Mouse (Mus musculus) limb, embryonic 12.5 days (tissue): ENCODE results near the gene C8g. TPM values are rescaled to one million over a fixed set of nuclear protein-coding genes. Genes with fewer than 3 reads are reported as not detected.

ENCODE experiments used
- ATAC-seq: fragments of 200-750 bp; cut with Nextera tagmentation; 2 replicates; pipeline ENCODE4 v1.8.0; 2017; ENCODE audit warnings: low read depth, moderate TSS enrichment; ENCODE audit not compliant: insufficient number of reproducible peaks, insufficient read depth, low FRiP score, low TSS enrichment
- H3K27ac ChIP-seq: fragments of 300-500 bp; sonication (generic); 2 replicates; pipeline ENCODE4 v1.5.1; 2016; ENCODE audit warnings: mild to moderate bottlenecking, moderate library complexity
- H3K27me3 ChIP-seq: fragments of 300-500 bp; sonication (generic); 2 replicates; pipeline ENCODE4 v1.6.1; 2016; ENCODE audit warnings: mild to moderate bottlenecking, moderate library complexity
- H3K36me3 ChIP-seq: fragments of 300-500 bp; sonication (generic); 2 replicates; pipeline ENCODE4 v1.6.1; 2016; ENCODE audit warnings: mild to moderate bottlenecking, moderate library complexity
- H3K4me1 ChIP-seq: fragments of 300-500 bp; sonication (generic); replicated peaks from 2 replicates; pipeline ENCODE4 v1.6.1; 2016
- H3K4me2 ChIP-seq: fragments of 300-500 bp; sonication (generic); 2 replicates; pipeline ENCODE4 v1.6.1; 2016; ENCODE audit warnings: mild to moderate bottlenecking, moderate library complexity
- H3K4me3 ChIP-seq: fragments of 300-500 bp; sonication (generic); replicated peaks from 2 replicates; pipeline ENCODE4 v1.5.1; 2016; ENCODE audit warnings: mild to moderate bottlenecking
- H3K9ac ChIP-seq: fragments of 300-500 bp; sonication (generic); replicated peaks from 2 replicates; pipeline ENCODE4 v1.6.1; 2016; ENCODE audit warnings: mild to moderate bottlenecking, moderate library complexity
- H3K9me3 ChIP-seq: fragments of 300-500 bp; sonication (generic); 2 replicates; pipeline ENCODE4 v1.6.1; 2016; ENCODE audit warnings: mild to moderate bottlenecking, moderate library complexity
- WGBS: fragments of 180-500 bp; shearing (Covaris S2); methylation state at CpG from one replicate; pipeline ENCODE4 v1.1.7; 2016; 5-methylcytosine and 5-hydroxymethylcytosine counted together
- polyA plus RNA-seq: library from polyadenylated mRNA; unstranded; fragments of >200 nt; fragmentation: Nextera tagmentation; extraction: Ambion mirVana; gene quantifications from 2 replicates; pipeline ENCODE4 v1.2.1, GENCODE M21; 2016

Gene C8g
- 4.0 and 6.1 TPM in 2 replicates for polyA plus RNA-seq

GRCm38 (mm10) chr2:25501593-25502486 is at the start of gene C8g:
Gene C8g (minus strand): TSS chr2:25501719.
- Histone ChIP-seq H3K9me3 (no peaks in the 10 kb centered on the region), H3K4me2 (peak within 1 kb of the TSS; percentile 92), H3K4me1 (peaks cover 15% of the 10 kb centered on the region), H3K4me3 (peak within 1 kb of the TSS; percentile 83), H3K9ac (peak within 1 kb of the TSS; percentile 92), H3K27me3 (no peaks in the 10 kb centered on the region), H3K27ac (peak within 1 kb of the TSS; percentile 60; the same call in 1 of the 2 replicates), H3K36me3 (peaks cover 33% of the 10 kb centered on the region)
- ATAC-seq = no peak
- 77% methylated on average over 20 of the region's 20 CpGs for WGBS

GRCm38 (mm10) chr2:25551186-25551585 is 49.7 kb upstream of the C8g start:
- H3K4me3 ChIP-seq = no peak overlapping the region
- WGBS = 36% methylated on average over 5 of the region's 5 CpGs

GRCm38 (mm10) chr2:25549021-25549991 is 47.8 kb upstream of the C8g start:
- Histone ChIP-seq H3K9ac (no peak overlapping the region), H3K27me3 (no peaks in the 10 kb centered on the region), H3K4me1 (peaks cover 17% of the 10 kb centered on the region), H3K36me3 (0 out of 2 replicates have a peak, but pooled peaks cover 8% of the 10 kb centered on the region), H3K27ac (no peak overlapping the region), H3K9me3 (no peaks in the 10 kb centered on the region), H3K4me2 (no peak overlapping the region), H3K4me3 (no peak overlapping the region)
- ATAC-seq = no peak
- 64% methylated on average over 9 of the region's 9 CpGs for WGBS

More at GRCm38 (mm10) chr2:25551186-25551585, 49.7 kb upstream of the C8g start:
- no peaks in the 10 kb centered on the region for H3K27me3 ChIP-seq
- no peak overlapping the region for H3K9ac ChIP-seq
- ATAC-seq = no peak
- H3K27ac ChIP-seq = no peak overlapping the region
- no peak overlapping the region for H3K4me2 ChIP-seq
- H3K4me1 ChIP-seq = 0 out of 2 replicates have a peak, but pooled peaks cover 2% of the 10 kb centered on the region
- H3K9me3 ChIP-seq = no peaks in the 10 kb centered on the region
- H3K36me3 ChIP-seq = no peaks in the 10 kb centered on the region

- WGBS = 4% methylated on average over 48 of the region's 48 CpGs
- Histone ChIP-seq H3K9me3 (no peaks in the 10 kb centered on the region), H3K27ac (peak within 1 kb of the TSS; percentile 84), H3K27me3 (no peaks in the 10 kb centered on the region), H3K4me1 (peaks cover 18% of the 10 kb centered on the region), H3K4me2 (peak within 1 kb of the TSS; percentile 59), H3K36me3 (0 out of 2 replicates have a peak, but pooled peaks cover 8% of the 10 kb centered on the region), H3K4me3 (peak within 1 kb of the TSS; percentile 66), H3K9ac (peak within 1 kb of the TSS; percentile 80)
- ATAC-seq = peak; percentile 99
These were observed 45.4 kb upstream of the C8g start, which contains the start of gene Traf2 for GRCm38 (mm10) chr2:25546811-25547491. Gene Traf2 (minus strand): TSS chr2:25546940.

- Histone ChIP-seq H3K4me3 (peak overlapping the region; percentile 66), H3K4me2 (peak overlapping the region; percentile 59), H3K9me3 (no peaks in the 10 kb centered on the region), H3K4me1 (peaks cover 23% of the 10 kb centered on the region), H3K9ac (peak overlapping the region; percentile 80), H3K36me3 (0 out of 2 replicates have a peak, but pooled peaks cover 8% of the 10 kb centered on the region), H3K27me3 (no peaks in the 10 kb centered on the region), H3K27ac (peak overlapping the region; percentile 84)
- peak; percentile 74 for ATAC-seq
- 7% methylated on average over 43 of the region's 43 CpGs for WGBS
These were observed 44.7 kb upstream of the C8g start for GRCm38 (mm10) chr2:25545996-25546810.

GRCm38 (mm10) chr2:25541644-25542367 is 40.3 kb upstream of the C8g start:
- Histone ChIP-seq H3K4me1 (peaks cover 21% of the 10 kb centered on the region), H3K4me3 (no peak overlapping the region), H3K4me2 (no peak overlapping the region), H3K27me3 (no peaks in the 10 kb centered on the region), H3K36me3 (peaks cover 31% of the 10 kb centered on the region), H3K27ac (no peak overlapping the region), H3K9ac (0 out of 2 replicates have a peak overlapping the region, but pooled peaks have one; percentile 18), H3K9me3 (no peaks in the 10 kb centered on the region)
- 79% methylated on average over 10 of the region's 10 CpGs for WGBS
- ATAC-seq = no peak

GRCm38 (mm10) chr2:25540541-25540948 is 39.0 kb upstream of the C8g start:
- no peak for ATAC-seq
- peaks cover 44% of the 10 kb centered on the region for H3K36me3 ChIP-seq
- 95% methylated on average over 4 of the region's 4 CpGs for WGBS

GRCm38 (mm10) chr2:25536531-25536930 is 35.0 kb upstream of the C8g start:
- 90% methylated on average over 8 of the region's 8 CpGs for WGBS
- Histone ChIP-seq H3K9me3 (no peaks in the 10 kb centered on the region), H3K4me3 (no peak overlapping the region), H3K4me2 (no peak overlapping the region), H3K36me3 (peaks cover 69% of the 10 kb centered on the region), H3K4me1 (peaks cover under 1% of the 10 kb centered on the region), H3K27ac (no peak overlapping the region), H3K27me3 (no peaks in the 10 kb centered on the region), H3K9ac (no peak overlapping the region)
- no peak for ATAC-seq

More at GRCm38 (mm10) chr2:25540541-25540948, 39.0 kb upstream of the C8g start:
- Histone ChIP-seq H3K27ac (no peak overlapping the region), H3K9me3 (no peaks in the 10 kb centered on the region), H3K4me3 (no peak overlapping the region), H3K27me3 (no peaks in the 10 kb centered on the region), H3K4me1 (peaks cover 16% of the 10 kb centered on the region), H3K4me2 (no peak overlapping the region), H3K9ac (no peak overlapping the region)

- WGBS = 93% methylated on average over 2 of the region's 2 CpGs
These were observed 33.3 kb upstream of the C8g start for GRCm38 (mm10) chr2:25534866-25535182.

More at GRCm38 (mm10) chr2:25534866-25535182, 33.3 kb upstream of the C8g start:
- H3K9me3 ChIP-seq = no peaks in the 10 kb centered on the region
- no peak overlapping the region for H3K27ac ChIP-seq
- no peak overlapping the region for H3K9ac ChIP-seq
- H3K4me2 ChIP-seq = no peak overlapping the region
- peaks cover 84% of the 10 kb centered on the region for H3K36me3 ChIP-seq
- H3K4me3 ChIP-seq = no peak overlapping the region
- ATAC-seq = no peak
- no peaks in the 10 kb centered on the region for H3K4me1 ChIP-seq
- H3K27me3 ChIP-seq = no peaks in the 10 kb centered on the region
